Mouse (Mus musculus) natural killer cell, adult 2 months (primary cell): Measurements from ENCODE around the gene Tmem256.

Experiments used
- DNase-seq, 2 experiments: peaks; one replicate each; pipeline ENCODE4 v3.0.0; 2022; ENCODE audit warnings: low spot score in 2 of 2

Tmem256 gene

GRCm38 (mm10) chr11:69883527-69884151 lies 45.3 kb downstream of the Tmem256 start:
- DNase-seq: no peak

- DNase-seq: no peak
Measured at GRCm38 (mm10) chr11:69884240-69884639, 45.9 kb downstream of the Tmem256 start.

GRCm38 (mm10) chr11:69884663-69885062 lies 46.3 kb downstream of the Tmem256 start:
- no peak for DNase-seq

GRCm38 (mm10) chr11:69886907-69887635 lies 48.8 kb downstream of the Tmem256 start:
- DNase-seq: no peak
